Mouse (Mus musculus): ENCODE measurements at regions not wholly inside any gene's neighbourhood (a gene's known extent, or its start where the extent isn't known, plus 50 kb on each side); places are given as distances from the start of the nearest gene placed in this dataset.

DNA sequence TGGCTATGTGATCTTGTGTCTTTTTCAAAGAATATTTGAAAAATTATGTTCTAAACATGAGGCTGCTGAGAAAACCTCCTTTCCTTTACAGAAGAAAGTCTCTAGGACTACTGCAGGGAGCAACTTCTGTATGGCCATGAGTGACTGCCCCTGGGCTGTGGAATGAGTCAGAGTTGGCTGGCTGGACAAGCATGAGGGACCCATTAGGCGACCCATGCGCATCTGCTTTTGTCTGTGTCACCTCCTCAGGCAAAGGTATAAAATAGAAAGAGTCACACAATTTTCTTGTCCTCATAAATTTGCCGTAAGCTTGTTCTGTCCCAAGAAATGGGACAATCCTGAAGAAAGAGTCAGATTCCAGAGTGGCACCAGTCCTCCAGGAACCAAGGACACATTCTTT lies 220.1 kb upstream of the Irx1 start:
- DNase-seq (ENCODE audit: low read depth, low spot score) = no peak

- DNase-seq (ENCODE audit: low read depth, low spot score) = no peak
Observed at GRCm38 (mm10) chr13:72184116-72184845, 220.8 kb upstream of the Irx1 start.

DNA sequence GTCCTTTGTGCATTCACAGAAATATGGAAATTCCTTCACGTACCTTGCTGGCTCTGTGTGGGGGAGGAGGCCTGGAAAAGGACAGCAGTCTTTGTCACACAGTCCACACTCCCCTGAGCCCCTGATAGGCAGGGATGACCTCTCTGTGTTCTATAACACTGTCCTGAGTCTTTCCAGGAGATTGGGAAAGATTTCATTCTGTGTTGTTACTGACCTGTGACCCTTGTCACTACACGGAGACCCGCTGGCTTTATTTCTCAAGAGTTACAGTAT lies 221.3 kb upstream of the Irx1 start:
- no peak for DNase-seq (ENCODE audit: low read depth, low spot score)

DNA sequence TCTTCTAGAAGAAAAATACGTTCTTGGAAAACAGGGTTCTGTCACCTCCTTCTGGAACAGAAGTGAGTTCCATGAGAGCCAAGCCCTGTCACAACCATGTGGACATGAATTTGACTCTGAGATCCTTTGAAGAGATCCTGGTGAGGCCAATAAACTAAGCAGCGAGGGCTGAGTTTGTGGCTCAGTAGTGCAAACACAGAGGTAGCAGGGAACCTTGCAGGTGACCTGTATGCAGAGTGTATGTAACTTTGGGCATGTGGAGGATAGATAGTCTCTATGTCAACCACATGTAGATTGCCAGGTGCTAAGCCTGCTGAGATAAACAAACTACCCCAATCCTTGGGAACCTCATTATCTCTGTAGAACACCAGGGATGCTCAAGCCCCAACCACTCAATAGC lies 232.4 kb upstream of the Irx1 start:
- DNase-seq (ENCODE audit: low read depth, low spot score) = no peak

GRCm38 (mm10) chr13:72198341-72199105 lies 235.0 kb upstream of the Irx1 start:
- DNase-seq (ENCODE audit: low read depth, low spot score) = no peak

DNA sequence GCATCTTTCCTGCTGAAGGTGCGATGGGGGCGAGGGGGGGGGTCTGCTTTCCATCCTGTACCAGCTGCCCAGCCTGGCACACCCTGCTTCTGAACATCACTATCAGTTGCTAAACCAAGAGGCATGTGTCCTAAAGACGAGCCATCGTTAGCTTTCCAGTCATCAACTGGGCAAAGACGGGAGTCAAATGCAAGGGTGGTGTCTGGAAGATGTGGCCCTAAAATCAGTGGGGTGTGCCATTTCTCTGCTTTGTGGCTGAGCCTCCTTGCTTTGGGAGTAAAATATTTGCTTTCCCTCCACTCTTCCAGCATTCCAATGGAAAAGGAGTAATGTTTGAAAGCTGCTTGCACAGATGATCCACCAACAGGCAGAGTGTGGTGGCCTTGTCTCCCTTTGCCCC lies 246.0 kb upstream of the Irx1 start:
- DNase-seq (ENCODE audit: low read depth, low spot score) = no peak

DNA sequence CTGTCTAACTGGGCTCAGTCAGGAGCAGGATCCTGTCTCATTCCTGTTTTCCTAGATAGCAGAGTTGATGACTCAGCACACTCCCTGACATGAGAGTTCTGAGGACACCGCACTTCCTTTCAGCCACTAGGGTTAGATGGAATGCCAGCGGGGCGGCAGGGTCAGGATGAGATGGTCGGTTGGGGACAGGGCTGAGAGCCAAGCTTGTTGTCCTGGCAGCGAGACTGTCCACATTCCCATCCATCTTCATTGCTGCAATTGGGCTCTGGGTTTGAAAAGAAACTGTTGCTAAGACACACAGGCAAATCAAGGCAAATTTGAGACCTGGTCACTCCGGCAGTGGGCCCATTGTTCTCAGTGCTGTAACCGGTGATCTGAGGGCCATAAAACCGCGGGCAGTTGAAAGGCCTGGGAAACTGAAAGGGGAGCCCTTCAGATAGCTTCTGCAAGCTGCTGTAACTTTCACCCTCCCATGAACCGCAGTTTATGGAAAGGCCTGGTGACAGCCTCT lies 246.5 kb upstream of the Irx1 start:
- peak; percentile 4 for DNase-seq (ENCODE audit: low read depth, low spot score)

- DNase-seq (ENCODE audit: low read depth, low spot score) = no peak
Observed at GRCm38 (mm10) chr13:72210474-72211309, 247.2 kb upstream of the Irx1 start.

DNA sequence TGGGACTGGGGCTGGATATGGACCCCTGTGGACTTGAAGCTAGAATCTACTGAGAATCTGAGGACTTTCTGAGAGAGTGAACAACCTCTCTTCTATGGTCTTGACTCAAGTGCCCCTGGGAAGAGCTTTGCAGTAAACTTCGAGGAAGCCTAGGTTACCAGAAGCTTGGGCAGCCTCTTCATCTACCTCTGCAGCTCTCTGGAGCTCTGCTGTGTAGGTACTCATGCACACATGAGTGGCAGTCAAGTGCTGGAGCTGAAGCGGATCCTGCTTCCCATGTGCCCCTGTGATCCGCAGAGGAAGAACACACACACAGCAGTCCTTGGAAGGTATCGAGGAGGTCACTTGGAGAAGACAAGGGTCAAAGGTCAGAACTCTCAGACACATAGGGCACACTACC lies 248.2 kb upstream of the Irx1 start:
- DNase-seq (ENCODE audit: low read depth, low spot score) = no peak

DNA sequence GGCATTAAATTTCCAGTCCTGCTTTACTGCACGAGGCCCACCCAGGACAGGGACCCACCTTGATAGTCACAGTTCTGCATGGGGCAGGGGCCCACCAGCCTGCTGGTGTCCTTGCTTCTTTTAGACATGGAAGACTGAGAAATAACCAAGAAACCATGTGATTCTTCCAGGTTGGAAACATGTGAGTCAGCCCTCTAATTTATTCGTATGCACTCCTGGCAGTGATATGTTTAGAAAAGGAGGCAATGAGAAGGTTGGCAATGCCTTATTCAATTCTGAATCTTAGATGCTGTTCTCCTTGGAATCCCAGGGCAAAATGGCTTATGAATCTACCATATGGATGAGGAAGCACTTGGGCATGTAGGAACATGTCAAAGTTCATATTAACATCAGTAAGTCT lies 249.2 kb upstream of the Irx1 start:
- DNase-seq (ENCODE audit: low read depth, low spot score) = no peak

- DNase-seq (ENCODE audit: low read depth, low spot score) = no peak
Observed at GRCm38 (mm10) chr13:72219329-72219728, 255.8 kb upstream of the Irx1 start.

DNA sequence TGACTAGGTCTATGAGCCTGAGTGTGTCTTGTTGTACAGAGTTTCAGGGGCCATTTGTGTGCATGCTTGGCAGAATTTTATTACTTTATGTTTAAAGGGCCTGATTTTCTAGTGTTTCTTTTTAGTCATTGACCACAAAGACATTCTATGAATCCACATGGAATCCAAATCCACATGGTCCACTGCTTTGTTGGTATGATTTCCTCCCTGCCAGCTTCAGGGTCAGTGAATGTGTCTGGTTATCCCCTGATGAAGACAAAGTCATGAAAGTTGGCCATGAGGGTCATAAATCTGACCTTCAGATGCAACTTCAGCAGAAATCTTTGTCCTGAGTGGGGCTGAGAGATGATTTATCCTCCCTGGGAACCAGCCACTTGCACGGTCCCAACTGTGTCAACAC lies 263.6 kb upstream of the Irx1 start:
- DNase-seq (ENCODE audit: low read depth, low spot score) = no peak

- no peak for DNase-seq (ENCODE audit: low read depth, low spot score)
Observed at GRCm38 (mm10) chr13:72231032-72231591, 267.6 kb upstream of the Irx1 start.

- no peak for DNase-seq (ENCODE audit: low read depth, low spot score)
Observed at GRCm38 (mm10) chr13:72232080-72232479, 268.6 kb upstream of the Irx1 start.

DNA sequence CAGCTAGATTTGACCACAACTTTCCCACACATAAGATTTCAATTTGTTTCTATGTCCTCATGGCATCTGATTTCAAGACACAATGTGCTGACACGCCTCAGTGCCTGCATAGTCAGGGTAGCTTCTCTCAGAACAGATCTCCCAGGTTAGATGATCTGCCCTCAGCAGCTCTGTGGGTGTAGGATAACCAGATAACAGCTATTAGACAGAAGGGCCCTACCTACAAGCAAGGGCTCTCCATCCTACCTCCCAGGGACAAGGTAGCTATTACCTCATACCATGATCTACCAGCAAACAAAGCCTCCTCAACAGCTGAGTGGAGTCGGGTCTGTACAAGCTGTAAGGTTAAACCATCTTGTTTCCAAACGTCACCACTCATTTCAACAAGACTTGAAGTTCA lies 278.4 kb upstream of the Irx1 start:
- DNase-seq (ENCODE audit: low read depth, low spot score) = no peak

- DNase-seq (ENCODE audit: low read depth, low spot score) = peak; percentile 63
Observed at GRCm38 (mm10) chr13:72250419-72250818, 286.9 kb upstream of the Irx1 start.

DNA sequence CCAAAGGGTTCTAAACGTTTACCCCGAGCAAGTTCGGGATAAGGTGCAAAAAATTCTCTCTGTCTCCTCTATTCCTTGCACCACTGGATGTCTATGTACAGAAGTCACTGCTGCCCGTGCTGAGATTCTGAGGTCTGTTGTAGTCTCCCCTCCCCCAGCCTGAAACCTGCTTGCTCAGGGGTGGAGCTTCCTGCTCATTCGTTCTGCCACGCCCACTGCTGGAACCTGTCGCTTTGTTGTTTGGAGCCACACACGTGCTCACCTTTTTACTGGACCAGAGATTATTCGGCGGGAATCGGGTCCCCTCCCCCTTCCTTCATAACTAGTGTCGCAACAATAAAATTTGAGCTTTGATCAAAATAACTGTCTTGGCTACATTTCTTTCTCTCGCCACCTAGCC lies 289.7 kb upstream of the Irx1 start:
- peak; percentile 81 for DNase-seq (ENCODE audit: low read depth, low spot score)

DNA sequence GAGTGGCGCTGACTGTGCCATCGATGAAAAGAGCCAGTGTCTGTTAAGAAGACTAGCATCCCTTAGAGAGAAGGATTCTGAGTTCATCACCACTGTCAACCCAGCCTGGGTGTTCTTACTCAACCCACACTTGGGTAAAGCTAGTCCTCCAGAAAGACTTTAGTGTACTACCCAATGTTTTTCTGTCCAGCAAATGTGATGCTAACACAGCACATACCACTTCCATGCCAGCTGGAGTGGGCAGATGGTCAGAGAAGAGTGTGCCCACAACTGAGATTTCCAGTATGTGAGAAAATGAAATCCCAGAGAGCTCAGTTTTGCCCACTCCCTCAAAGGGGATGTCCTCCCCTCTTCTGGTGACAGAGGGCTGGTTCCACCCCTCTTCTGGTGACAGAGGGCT lies 295.3 kb upstream of the Irx1 start:
- DNase-seq (ENCODE audit: low read depth, low spot score) = no peak

DNA sequence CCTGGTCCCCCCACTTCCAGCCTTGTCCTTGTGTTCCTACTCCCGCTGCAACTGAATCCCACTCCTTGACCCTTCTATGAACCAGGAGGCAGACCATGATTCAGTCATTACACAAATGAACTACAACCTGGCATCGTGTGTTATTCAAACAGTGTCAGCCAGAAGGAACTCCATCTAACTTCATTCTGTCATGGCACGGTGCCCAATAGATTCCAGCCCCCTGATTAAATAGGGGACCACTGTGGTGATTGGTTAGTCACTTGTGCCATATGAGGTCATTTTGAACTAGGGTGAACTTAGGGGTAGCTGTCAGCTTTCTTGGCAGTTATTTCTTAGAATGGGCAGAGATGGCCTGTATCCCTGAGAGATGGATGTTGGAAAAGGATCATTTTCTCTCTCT lies 300.9 kb upstream of the Irx1 start:
- no peak for DNase-seq (ENCODE audit: low read depth, low spot score)

DNA sequence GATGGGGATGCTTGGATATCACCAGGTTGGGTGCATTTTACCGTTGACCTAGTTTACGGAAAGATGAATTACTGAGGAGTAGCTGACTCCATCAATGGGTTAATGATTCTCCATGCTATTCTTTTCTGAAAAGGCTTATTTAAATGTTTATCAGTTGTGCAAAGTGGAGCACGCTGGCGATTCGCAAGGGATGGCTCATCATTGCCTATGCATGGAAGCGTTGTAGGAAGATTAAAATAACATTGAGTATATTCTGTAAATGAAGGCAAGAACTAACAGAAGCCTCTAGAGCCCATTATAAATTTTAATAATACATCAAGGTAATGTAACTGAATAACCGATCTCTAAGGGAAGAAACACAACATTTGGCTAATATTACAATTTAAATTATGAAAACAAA lies 301.6 kb upstream of the Irx1 start:
- no peak for DNase-seq (ENCODE audit: low read depth, low spot score)

DNA sequence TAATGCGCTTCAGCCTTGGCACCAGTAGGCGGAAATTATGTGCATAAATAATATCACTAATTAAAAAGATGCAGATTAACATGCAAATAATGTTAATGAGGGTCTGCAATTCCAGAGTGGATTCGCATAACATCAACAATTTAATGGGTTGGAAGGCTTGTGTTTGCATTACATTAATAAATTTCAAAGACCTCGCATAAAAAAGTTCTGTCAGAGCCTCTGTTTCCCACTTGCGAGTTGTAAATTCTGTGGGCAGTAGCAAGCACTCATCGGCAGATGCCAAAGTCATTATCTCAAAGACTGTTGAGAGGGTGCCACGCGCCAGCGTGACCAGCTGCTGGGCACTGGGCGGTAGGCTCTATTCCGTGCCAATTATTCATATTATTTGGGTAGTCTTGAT lies 302.1 kb upstream of the Irx1 start:
- DNase-seq (ENCODE audit: low read depth, low spot score) = no peak

DNA sequence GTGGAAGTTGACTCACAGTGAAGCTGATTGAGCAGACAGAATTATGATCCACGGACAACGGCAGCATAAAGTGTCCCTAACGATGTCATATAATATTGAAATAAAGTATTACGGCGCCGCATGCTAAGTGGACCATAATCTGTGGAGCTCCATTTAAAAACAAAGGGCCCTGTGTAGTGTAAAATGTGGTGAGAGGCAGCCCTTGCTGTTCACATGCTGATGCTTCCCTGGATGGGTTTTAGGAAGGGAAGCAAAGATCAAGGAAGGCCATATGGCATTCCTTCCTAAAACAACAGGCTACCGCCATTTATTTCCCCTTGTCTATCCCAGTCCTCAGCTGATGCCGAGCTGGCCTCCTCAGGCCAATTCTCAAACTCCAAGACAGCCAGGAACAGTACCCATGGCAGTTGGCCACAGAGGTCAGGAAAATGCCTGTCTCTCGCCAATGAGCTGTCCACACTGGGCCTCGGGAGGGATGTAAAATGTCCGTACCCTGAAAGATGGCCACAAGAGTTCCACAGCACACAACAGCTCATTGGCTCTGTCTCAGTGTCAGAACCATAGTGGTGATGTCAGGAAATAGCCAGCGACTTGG lies 302.7 kb upstream of the Irx1 start:
- DNase-seq (ENCODE audit: low read depth, low spot score) = no peak
